Mouse (Mus musculus): ENCODE results near the gene Ccr1. TPM values are rescaled to one million over a fixed set of nuclear protein-coding genes. Genes with fewer than 3 reads are reported as not detected.
"Not testable (repeated sequence)": the region's sequence is repeated elsewhere in the genome, so short reads cannot be mapped to it uniquely, and the experiment has no call there.

Ccr1 gene
- polyA plus RNA-seq, 1 experiment from 2014 or later: 5.0 TPM

- Histone ChIP-seq H3K27ac (ENCODE audit: low read length) (peak overlapping the region; percentile 25; the same call in 1 of the 2 replicates), H3K36me3 (ENCODE audit: control insufficient read depth, insufficient read depth, low read length) (no peaks in the 10 kb centered on the region), H3K9me3 (replicated peaks; ENCODE audit: control insufficient read depth, low read length) (no peaks in the 10 kb centered on the region), H3K4me3 (replicated peaks; ENCODE audit: low read length) (no peak overlapping the region), H3K27me3 (ENCODE audit: control insufficient read depth, insufficient read depth, low read length) (no peaks in the 10 kb centered on the region), H3K4me1 (ENCODE audit: control insufficient read depth, insufficient read depth, low read length) (peaks cover 7% of the 10 kb centered on the region), H3K9ac (ENCODE audit: low read length) (no peak overlapping the region), H3K4me2 (ENCODE audit: low read depth, low read length) (no peak overlapping the region)
- 45% methylated on average over 6 of the region's 6 CpGs for WGBS
- ATAC-seq (ENCODE audit: insufficient read depth, low FRiP score): no peak; the same call in 1 of the 2 replicates
These were observed 36.5 kb downstream of the Ccr1 start for GRCm38 (mm10) chr9:123931761-123932700.

- Histone ChIP-seq H3K27ac (ENCODE audit: low read length) (peak overlapping the region; percentile 44), H3K4me2 (ENCODE audit: low read depth, low read length) (no peak overlapping the region), H3K27me3 (ENCODE audit: control insufficient read depth, insufficient read depth, low read length) (no peaks in the 10 kb centered on the region), H3K4me1 (ENCODE audit: control insufficient read depth, insufficient read depth, low read length) (peaks cover 7% of the 10 kb centered on the region), H3K36me3 (ENCODE audit: control insufficient read depth, insufficient read depth, low read length) (no peaks in the 10 kb centered on the region), H3K9ac (ENCODE audit: low read length) (no peak overlapping the region), H3K4me3 (replicated peaks; ENCODE audit: low read length) (no peak overlapping the region), H3K9me3 (replicated peaks; ENCODE audit: control insufficient read depth, low read length) (no peaks in the 10 kb centered on the region)
- ATAC-seq (ENCODE audit: insufficient read depth, low FRiP score): no peak
- 80% methylated on average over 3 of the region's 3 CpGs for WGBS
These were observed 37.6 kb downstream of the Ccr1 start for GRCm38 (mm10) chr9:123930926-123931325.

GRCm38 (mm10) chr9:123930476-123930875 is 38.0 kb downstream of the Ccr1 start:
- H3K27ac ChIP-seq (ENCODE audit: low read length): peak overlapping the region; percentile 44
- H3K9ac ChIP-seq (ENCODE audit: low read length): no peak overlapping the region

GRCm38 (mm10) chr9:123929936-123930335 is 38.6 kb downstream of the Ccr1 start:
- Histone ChIP-seq H3K36me3 (ENCODE audit: control insufficient read depth, insufficient read depth, low read length) (no peaks in the 10 kb centered on the region), H3K9me3 (replicated peaks; ENCODE audit: control insufficient read depth, low read length) (no peaks in the 10 kb centered on the region), H3K27ac (ENCODE audit: low read length) (no peak overlapping the region), H3K9ac (ENCODE audit: low read length) (no peak overlapping the region), H3K27me3 (ENCODE audit: control insufficient read depth, insufficient read depth, low read length) (no peaks in the 10 kb centered on the region), H3K4me2 (ENCODE audit: low read depth, low read length) (no peak overlapping the region), H3K4me1 (ENCODE audit: control insufficient read depth, insufficient read depth, low read length) (peaks cover 7% of the 10 kb centered on the region), H3K4me3 (replicated peaks; ENCODE audit: low read length) (no peak overlapping the region)
- 64% methylated on average over 4 of the region's 4 CpGs for WGBS
- no peak for ATAC-seq (ENCODE audit: insufficient read depth, low FRiP score)

More at GRCm38 (mm10) chr9:123930476-123930875, 38.0 kb downstream of the Ccr1 start:
- no peak for ATAC-seq (ENCODE audit: insufficient read depth, low FRiP score)
- Histone ChIP-seq H3K9me3 (replicated peaks; ENCODE audit: control insufficient read depth, low read length) (no peaks in the 10 kb centered on the region), H3K4me1 (ENCODE audit: control insufficient read depth, insufficient read depth, low read length) (peaks cover 7% of the 10 kb centered on the region), H3K27me3 (ENCODE audit: control insufficient read depth, insufficient read depth, low read length) (no peaks in the 10 kb centered on the region), H3K4me3 (replicated peaks; ENCODE audit: low read length) (no peak overlapping the region), H3K36me3 (ENCODE audit: control insufficient read depth, insufficient read depth, low read length) (no peaks in the 10 kb centered on the region), H3K4me2 (ENCODE audit: low read depth, low read length) (no peak overlapping the region)
- 82% methylated on average over 3 of the region's 3 CpGs for WGBS

GRCm38 (mm10) chr9:123928759-123929246 is 39.7 kb downstream of the Ccr1 start:
- Histone ChIP-seq H3K9me3 (replicated peaks; ENCODE audit: control insufficient read depth, low read length) (no peaks in the 10 kb centered on the region), H3K4me1 (ENCODE audit: control insufficient read depth, insufficient read depth, low read length) (peaks cover 7% of the 10 kb centered on the region), H3K4me3 (replicated peaks; ENCODE audit: low read length) (no peak overlapping the region), H3K27ac (ENCODE audit: low read length) (peak overlapping the region; percentile 18; the same call in 1 of the 2 replicates), H3K27me3 (ENCODE audit: control insufficient read depth, insufficient read depth, low read length) (no peaks in the 10 kb centered on the region), H3K4me2 (ENCODE audit: low read depth, low read length) (peak overlapping the region; percentile 19; the same call in 1 of the 2 replicates), H3K9ac (ENCODE audit: low read length) (no peak overlapping the region), H3K36me3 (ENCODE audit: control insufficient read depth, insufficient read depth, low read length) (no peaks in the 10 kb centered on the region)
- no peak for ATAC-seq (ENCODE audit: insufficient read depth, low FRiP score)
- WGBS: 38% methylated on average over 8 of the region's 8 CpGs

- WGBS: 61% methylated on average over 12 of the region's 12 CpGs
- no peaks in the 10 kb centered on the region for H3K9me3 ChIP-seq (replicated peaks; ENCODE audit: control insufficient read depth, low read length)
- no peaks in the 10 kb centered on the region for H3K27me3 ChIP-seq (ENCODE audit: control insufficient read depth, insufficient read depth, low read length)
- H3K4me1 ChIP-seq (ENCODE audit: control insufficient read depth, insufficient read depth, low read length): peaks cover 7% of the 10 kb centered on the region
- no peaks in the 10 kb centered on the region for H3K36me3 ChIP-seq (ENCODE audit: control insufficient read depth, insufficient read depth, low read length)
- peak overlapping the region; percentile 18; the same call in 1 of the 2 replicates for H3K27ac ChIP-seq (ENCODE audit: low read length)
- no peak overlapping the region for H3K9ac ChIP-seq (ENCODE audit: low read length)
- no peak overlapping the region for H3K4me2 ChIP-seq (ENCODE audit: low read depth, low read length)
- no peak overlapping the region for H3K4me3 ChIP-seq (replicated peaks; ENCODE audit: low read length)
- no peak for ATAC-seq (ENCODE audit: insufficient read depth, low FRiP score)
These were observed 40.3 kb downstream of the Ccr1 start for GRCm38 (mm10) chr9:123928118-123928758.

- no peaks in the 10 kb centered on the region for H3K9me3 ChIP-seq (replicated peaks; ENCODE audit: control insufficient read depth, low read length)
- peaks cover 7% of the 10 kb centered on the region for H3K4me1 ChIP-seq (ENCODE audit: control insufficient read depth, insufficient read depth, low read length)
- no peak for ATAC-seq (ENCODE audit: insufficient read depth, low FRiP score)
- H3K27ac ChIP-seq (ENCODE audit: low read length): peak overlapping the region; percentile 62
- no peaks in the 10 kb centered on the region for H3K27me3 ChIP-seq (ENCODE audit: control insufficient read depth, insufficient read depth, low read length)
- H3K4me3 ChIP-seq (replicated peaks; ENCODE audit: low read length): no peak overlapping the region
- H3K36me3 ChIP-seq (ENCODE audit: control insufficient read depth, insufficient read depth, low read length): no peaks in the 10 kb centered on the region
- no peak overlapping the region; the same call in 1 of the 2 replicates for H3K9ac ChIP-seq (ENCODE audit: low read length)
- WGBS: 45% methylated on average over 16 of the region's 16 CpGs
- H3K4me2 ChIP-seq (ENCODE audit: low read depth, low read length): no peak overlapping the region
These were observed 41.1 kb downstream of the Ccr1 start for GRCm38 (mm10) chr9:123927281-123927960.

- not testable (repeated sequence) for ATAC-seq (ENCODE audit: insufficient read depth, low FRiP score); H3K9ac ChIP-seq (ENCODE audit: low read length); H3K27ac ChIP-seq (ENCODE audit: low read length); H3K9me3 ChIP-seq (replicated peaks; ENCODE audit: control insufficient read depth, low read length); H3K27me3 ChIP-seq (ENCODE audit: control insufficient read depth, insufficient read depth, low read length); H3K4me2 ChIP-seq (ENCODE audit: low read depth, low read length); H3K36me3 ChIP-seq (ENCODE audit: control insufficient read depth, insufficient read depth, low read length); H3K4me1 ChIP-seq (ENCODE audit: control insufficient read depth, insufficient read depth, low read length)
- WGBS: 2% methylated on average over 5 of the region's 5 CpGs
- H3K4me3 ChIP-seq (replicated peaks; ENCODE audit: low read length): peak overlapping the region; percentile 63; the same call in 1 of the 2 replicates
These were observed 42.5 kb downstream of the Ccr1 start for GRCm38 (mm10) chr9:123926041-123926440.
